Mouse (Mus musculus): ENCODE measurements around the gene Foxred2. TPM values are rescaled to one million over a fixed set of nuclear protein-coding genes. Genes with fewer than 3 reads are reported as not detected.
A peak's percentile ranks its signal among the peaks of the same experiment; 100 is the strongest.

The Foxred2 gene
- total RNA-seq, 1 experiment = 21.9 TPM

DNA sequence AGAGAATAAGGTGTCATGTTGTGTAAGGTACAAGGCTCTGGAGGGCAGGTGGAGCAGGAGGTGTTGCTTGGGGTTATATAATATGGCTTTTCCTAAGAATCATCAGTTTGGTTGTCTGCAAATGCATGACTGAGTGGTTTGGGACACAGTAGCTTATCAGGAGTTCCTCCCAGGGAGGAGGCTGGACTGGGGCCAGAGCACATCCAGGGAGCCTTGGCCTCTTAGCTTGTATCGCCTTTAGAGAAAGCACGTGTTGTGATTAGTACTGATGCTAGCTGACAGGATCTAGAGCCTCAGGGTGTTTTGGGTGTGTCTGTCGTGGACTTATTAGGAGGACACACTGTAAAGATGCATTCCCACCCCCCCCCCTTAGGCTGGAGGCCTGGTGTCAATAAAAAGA, 21.1 kb upstream of the Foxred2 start:
- Histone ChIP-seq H3K4me3 (ENCODE audit: insufficient read depth in 1 of 2, low read depth in 1 of 2, low read length in 2 of 2, poor library complexity in 1 of 2, severe bottlenecking in 1 of 2) (no peak overlapping the region), H3K36me3 (ENCODE audit: control insufficient read depth, insufficient read depth, low read length, poor library complexity, severe bottlenecking) (no peaks in the 10 kb centered on the region), H3K27ac (ENCODE audit: insufficient read depth, low read depth, low read length, poor library complexity, severe bottlenecking) (no peak overlapping the region), H3K4me1 (ENCODE audit: control insufficient read depth in 2 of 2, insufficient read depth in 2 of 2, low read length in 2 of 2, poor library complexity in 1 of 2) (no peaks in the 10 kb centered on the region), H3K9me3 (ENCODE audit: control insufficient read depth, insufficient read depth, low read depth, low read length) (no peaks in the 10 kb centered on the region), H3K9ac (ENCODE audit: insufficient read depth, low read depth, low read length, poor library complexity, severe bottlenecking) (no peak overlapping the region)
- TF ChIP-seq CHD2 (IDR thresholded peaks at IDR 0.05; ENCODE audit: low read depth, low read length) = no peak
- no peak for TF ChIP-seq HCFC1 (IDR thresholded peaks at IDR 0.05; ENCODE audit: borderline replicate concordance, insufficient read depth, low read length)
- no peak for TF ChIP-seq ZC3H11A (IDR thresholded peaks at IDR 0.05; ENCODE audit: borderline replicate concordance, low read depth, low read length)
- TF ChIP-seq MAFK (IDR thresholded peaks at IDR 0.05; ENCODE audit: insufficient read depth, low read depth, low read length) = no peak
- TF ChIP-seq ZNF384 (IDR thresholded peaks at IDR 0.05; ENCODE audit: low read depth, low read length) = no peak
- in situ Hi-C loops (cut with MboI; ENCODE audit: low sequenced_read_pairs in 2 of 2, unreplicated experiment in 2 of 2) = no loop called here
- DNase-seq (ENCODE audit: low read depth, low spot score) = no peak

- Histone ChIP-seq H3K4me3 (ENCODE audit: insufficient read depth in 1 of 2, low read depth in 1 of 2, low read length in 2 of 2, poor library complexity in 1 of 2, severe bottlenecking in 1 of 2) (no peak overlapping the region), H3K27ac (ENCODE audit: insufficient read depth, low read depth, low read length, poor library complexity, severe bottlenecking) (no peak overlapping the region), H3K4me1 (ENCODE audit: control insufficient read depth in 2 of 2, insufficient read depth in 2 of 2, low read length in 2 of 2, poor library complexity in 1 of 2) (peaks cover 2% of the 10 kb centered on the region in 2 experiments; a peak in 2 of 4 replicates), H3K9me3 (ENCODE audit: control insufficient read depth, insufficient read depth, low read depth, low read length) (no peaks in the 10 kb centered on the region), H3K9ac (ENCODE audit: insufficient read depth, low read depth, low read length, poor library complexity, severe bottlenecking) (no peak overlapping the region), H3K36me3 (ENCODE audit: control insufficient read depth, insufficient read depth, low read length, poor library complexity, severe bottlenecking) (no peaks in the 10 kb centered on the region)
- no peak for DNase-seq (ENCODE audit: low read depth, low spot score)
- in situ Hi-C loops (cut with MboI; ENCODE audit: low sequenced_read_pairs in 2 of 2, unreplicated experiment in 2 of 2) = no loop called here
- no peak for TF ChIP-seq HCFC1 (IDR thresholded peaks at IDR 0.05; ENCODE audit: borderline replicate concordance, insufficient read depth, low read length)
- TF ChIP-seq CHD2 (IDR thresholded peaks at IDR 0.05; ENCODE audit: low read depth, low read length) = no peak
- TF ChIP-seq ZC3H11A (IDR thresholded peaks at IDR 0.05; ENCODE audit: borderline replicate concordance, low read depth, low read length) = no peak
- no peak for TF ChIP-seq ZNF384 (IDR thresholded peaks at IDR 0.05; ENCODE audit: low read depth, low read length)
- TF ChIP-seq MAFK (IDR thresholded peaks at IDR 0.05; ENCODE audit: insufficient read depth, low read depth, low read length) = no peak
These were observed 17.8 kb upstream of the Foxred2 start for GRCm38 (mm10) chr15:77974165-77974841.

DNA sequence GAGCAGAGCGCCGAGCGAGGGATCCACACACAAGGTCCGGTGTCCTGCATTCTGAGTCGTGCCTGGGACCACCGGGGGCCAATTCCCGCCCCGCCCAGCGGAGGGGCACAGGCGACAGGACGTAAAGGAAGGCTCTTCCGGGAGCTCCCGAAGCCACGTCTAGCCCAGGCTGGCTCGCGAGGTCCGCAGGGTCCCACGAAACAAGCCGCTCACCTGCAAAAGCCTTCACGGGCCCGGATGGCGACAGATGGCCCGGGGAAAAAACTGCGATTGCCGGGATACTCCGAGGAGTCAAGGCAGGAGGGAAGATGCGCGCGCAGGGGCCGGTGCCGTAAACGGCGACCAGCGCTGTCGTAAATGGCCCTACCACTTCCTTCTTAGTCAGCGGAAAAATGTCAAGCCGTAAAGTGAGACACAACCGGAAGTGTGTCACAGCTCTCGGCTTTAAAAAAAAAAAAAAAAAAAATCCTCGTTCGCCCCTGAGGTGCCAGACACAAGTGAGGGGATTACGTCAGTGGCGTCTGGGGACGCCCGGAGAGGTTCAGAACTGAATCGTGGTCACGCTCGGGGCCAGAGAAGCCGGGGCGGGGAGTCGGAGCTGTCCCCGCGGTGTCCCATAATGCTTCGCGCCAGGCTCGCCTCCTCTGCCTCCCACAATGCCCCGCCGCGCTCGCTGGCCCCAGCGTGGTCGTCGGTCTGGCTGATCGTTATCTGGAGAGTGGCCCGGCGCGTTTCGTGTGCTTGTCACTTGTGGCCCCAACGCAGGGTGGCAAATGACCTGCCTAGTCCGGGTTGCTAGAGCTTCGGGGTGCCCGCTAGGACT, 14.2 kb upstream of the Foxred2 start, which contains the start of gene Eif3d:
Eif3d (minus strand) TSS at position 344 of the 823 bp plus-strand sequence.
- Histone ChIP-seq H3K4me3 (ENCODE audit: insufficient read depth in 1 of 2, low read depth in 1 of 2, low read length in 2 of 2, poor library complexity in 1 of 2, severe bottlenecking in 1 of 2) (peak within 1 kb of the TSS; percentile 81 to 83), H3K27ac (ENCODE audit: insufficient read depth, low read depth, low read length, poor library complexity, severe bottlenecking) (peak within 1 kb of the TSS; percentile 93), H3K4me1 (ENCODE audit: control insufficient read depth in 2 of 2, insufficient read depth in 2 of 2, low read length in 2 of 2, poor library complexity in 1 of 2) (peaks cover 4 to 6% of the 10 kb centered on the region in 2 experiments; a peak in 2 of 4 replicates), H3K36me3 (ENCODE audit: control insufficient read depth, insufficient read depth, low read length, poor library complexity, severe bottlenecking) (peaks cover 32% of the 10 kb centered on the region), H3K9me3 (ENCODE audit: control insufficient read depth, insufficient read depth, low read depth, low read length) (no peaks in the 10 kb centered on the region), H3K9ac (ENCODE audit: insufficient read depth, low read depth, low read length, poor library complexity, severe bottlenecking) (peak within 1 kb of the TSS; percentile 92)
- in situ Hi-C loops (cut with MboI; ENCODE audit: low sequenced_read_pairs in 2 of 2, unreplicated experiment in 2 of 2) = no loop called here
- peak; percentile 93 for DNase-seq (ENCODE audit: low read depth, low spot score)
- TF ChIP-seq ZC3H11A (IDR thresholded peaks at IDR 0.05; ENCODE audit: borderline replicate concordance, low read depth, low read length) (no peak), MAFK (IDR thresholded peaks at IDR 0.05; ENCODE audit: insufficient read depth, low read depth, low read length) (peak; percentile 97), HCFC1 (IDR thresholded peaks at IDR 0.05; ENCODE audit: borderline replicate concordance, insufficient read depth, low read length) (peak; percentile 75), ZNF384 (IDR thresholded peaks at IDR 0.05; ENCODE audit: low read depth, low read length) (peak; percentile 100), CHD2 (IDR thresholded peaks at IDR 0.05; ENCODE audit: low read depth, low read length) (0 out of 2 replicates have a peak, but pooled peaks have one; percentile 12)

- peak overlapping the region; percentile 81 to 83 for H3K4me3 ChIP-seq (ENCODE audit: insufficient read depth in 1 of 2, low read depth in 1 of 2, low read length in 2 of 2, poor library complexity in 1 of 2, severe bottlenecking in 1 of 2)
- TF ChIP-seq MAFK (IDR thresholded peaks at IDR 0.05; ENCODE audit: insufficient read depth, low read depth, low read length) = no peak
- in situ Hi-C loops (cut with MboI; ENCODE audit: low sequenced_read_pairs in 2 of 2, unreplicated experiment in 2 of 2) = no loop called here
These were observed 13.5 kb upstream of the Foxred2 start for GRCm38 (mm10) chr15:77969940-77970469.

More at GRCm38 (mm10) chr15:77969940-77970469, 13.5 kb upstream of the Foxred2 start:
- peaks cover 4 to 6% of the 10 kb centered on the region in 2 experiments; a peak in 2 of 4 replicates for H3K4me1 ChIP-seq (ENCODE audit: control insufficient read depth in 2 of 2, insufficient read depth in 2 of 2, low read length in 2 of 2, poor library complexity in 1 of 2)
- no peaks in the 10 kb centered on the region for H3K9me3 ChIP-seq (ENCODE audit: control insufficient read depth, insufficient read depth, low read depth, low read length)
- peak overlapping the region; percentile 74 for H3K27ac ChIP-seq (ENCODE audit: insufficient read depth, low read depth, low read length, poor library complexity, severe bottlenecking)
- peak overlapping the region; percentile 92 for H3K9ac ChIP-seq (ENCODE audit: insufficient read depth, low read depth, low read length, poor library complexity, severe bottlenecking)
- no peak for DNase-seq (ENCODE audit: low read depth, low spot score)
- peaks cover 38% of the 10 kb centered on the region for H3K36me3 ChIP-seq (ENCODE audit: control insufficient read depth, insufficient read depth, low read length, poor library complexity, severe bottlenecking)

Data from ES-E14 (cell line).